Mouse (Mus musculus): ENCODE data around the gene Tnn. TPM values are rescaled to one million over a fixed set of nuclear protein-coding genes. Genes with fewer than 3 reads are reported as not detected.
A peak's percentile ranks its signal among the peaks of the same experiment; 100 is the strongest.

The Tnn gene
- polyA plus RNA-seq, 1 experiment from 2014 or later, result 0.03 TPM

GRCm38 (mm10) chr1:160145606-160146005, 7.8 kb downstream of the Tnn start:
- in situ Hi-C loops (cut with MboI; ENCODE audit: low pct_unique_long_range_greater_than_20kb), result no loop called here
- ChIA-PET CTCF (no interaction called here), POLR2A (interaction anchor here (0.6 kb wide), 1 partner anchor 443 kb away, joined by 3 read pairs; no protein-coding TSS in a partner anchor)
- no peak for TF ChIP-seq CTCF (IDR thresholded peaks at IDR 0.05)
- ATAC-seq (no peak), DNase-seq (ENCODE audit: low read depth, low spot score) (no peak)
- H3K27me3 ChIP-seq, result peaks cover 11% of the 10 kb centered on the region

GRCm38 (mm10) chr1:160144343-160144742, 9.0 kb downstream of the Tnn start:
- no peak for DNase-seq (ENCODE audit: low read depth, low spot score)
- peaks cover 11% of the 10 kb centered on the region for H3K27me3 ChIP-seq
- in situ Hi-C loops (cut with MboI; ENCODE audit: low pct_unique_long_range_greater_than_20kb), result no loop called here
- no peak for TF ChIP-seq CTCF (IDR thresholded peaks at IDR 0.05)
- ChIA-PET CTCF (no interaction called here), POLR2A (no interaction called here)
- no peak for ATAC-seq

GRCm38 (mm10) chr1:160136362-160136890, 17.0 kb downstream of the Tnn start:
- in situ Hi-C loops (cut with MboI; ENCODE audit: low pct_unique_long_range_greater_than_20kb), result no loop called here
- ChIA-PET POLR2A (no interaction called here), CTCF (interaction anchor here (1.2 kb wide), 1 partner anchor 14 kb away, joined by 3 read pairs; no protein-coding TSS in a partner anchor)
- DNase-seq (ENCODE audit: low read depth, low spot score) (no peak), ATAC-seq (no peak)
- H3K27me3 ChIP-seq, result peaks cover 30% of the 10 kb centered on the region
- TF ChIP-seq CTCF (IDR thresholded peaks at IDR 0.05), result no peak

DNA sequence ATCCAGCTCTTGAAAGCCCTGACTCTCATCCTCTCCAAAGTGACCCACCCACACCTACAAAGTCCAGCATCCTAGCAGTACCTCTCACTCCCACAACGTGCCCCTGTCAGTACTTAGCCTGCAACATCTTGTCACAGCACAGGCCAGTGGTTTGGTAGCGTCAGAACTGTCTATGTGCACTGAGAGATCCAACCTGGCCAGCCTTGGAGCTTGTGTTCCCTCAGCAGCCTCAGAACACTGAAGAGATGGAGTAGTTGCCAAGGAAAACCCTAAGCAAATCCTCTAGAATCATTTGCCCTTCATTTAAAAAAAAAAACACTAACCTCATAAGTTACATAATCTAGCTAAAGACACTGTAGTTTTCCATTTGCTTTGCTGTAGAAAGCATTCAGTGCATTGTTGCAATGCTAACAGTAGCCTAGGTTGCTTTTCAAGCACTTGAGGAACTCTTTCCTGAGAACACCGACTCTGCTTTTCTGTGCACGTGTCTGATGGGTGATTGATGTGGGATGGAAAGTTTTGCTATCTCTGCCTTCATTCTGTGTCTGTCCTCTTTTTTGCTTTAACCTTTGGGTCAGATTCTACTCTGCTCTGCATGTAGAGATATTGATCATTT, 19.8 kb downstream of the Tnn start:
- no peak for DNase-seq (ENCODE audit: low read depth, low spot score)
- peaks cover 27% of the 10 kb centered on the region for H3K27me3 ChIP-seq
- in situ Hi-C loops (cut with MboI; ENCODE audit: low pct_unique_long_range_greater_than_20kb), result no loop called here
- ChIA-PET CTCF (no interaction called here), POLR2A (no interaction called here)
- no peak for ATAC-seq
- no peak for TF ChIP-seq CTCF (IDR thresholded peaks at IDR 0.05)

- ChIA-PET CTCF (no interaction called here), POLR2A (no interaction called here)
- in situ Hi-C loops (cut with MboI; ENCODE audit: low pct_unique_long_range_greater_than_20kb), result no loop called here
- H3K27me3 ChIP-seq, result no peaks in the 10 kb centered on the region
- ATAC-seq, result no peak
- TF ChIP-seq CTCF (IDR thresholded peaks at IDR 0.05), result no peak
- no peak for DNase-seq (ENCODE audit: low read depth, low spot score)
Measured at GRCm38 (mm10) chr1:160123957-160124356, 29.4 kb downstream of the Tnn start.

GRCm38 (mm10) chr1:160108604-160109003, 44.8 kb downstream of the Tnn start:
- H3K27me3 ChIP-seq, result no peaks in the 10 kb centered on the region
- CTCF ChIA-PET, result no interaction called here
- TF ChIP-seq CTCF (IDR thresholded peaks at IDR 0.05), result no peak
- DNase-seq (ENCODE audit: low read depth, low spot score) (no peak), ATAC-seq (no peak)
- POLR2A ChIA-PET, result no interaction called here
- in situ Hi-C loops (cut with MboI; ENCODE audit: low pct_unique_long_range_greater_than_20kb), result no loop called here

DNA sequence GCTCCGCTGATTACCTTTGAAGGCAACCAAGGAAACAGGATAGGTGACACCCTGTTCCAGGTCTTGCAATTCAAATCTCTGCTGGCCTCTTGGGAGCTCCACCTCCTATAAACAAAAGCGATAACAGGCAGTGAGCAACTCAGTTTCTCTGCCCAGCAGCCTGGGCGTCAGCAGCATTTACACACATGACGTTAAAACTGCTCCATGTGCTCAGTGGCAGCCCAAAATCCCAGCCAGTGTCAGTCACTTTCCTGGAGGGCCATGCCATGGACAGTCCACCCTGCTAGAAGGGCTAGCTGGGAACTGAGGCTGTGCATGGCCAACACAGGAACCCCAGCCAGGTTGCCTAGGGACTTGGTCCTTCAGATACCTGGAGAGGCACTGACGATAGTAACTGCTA, 48.0 kb downstream of the Tnn start:
- ChIA-PET CTCF (no interaction called here), POLR2A (no interaction called here)
- DNase-seq (ENCODE audit: low read depth, low spot score), result no peak
- TF ChIP-seq CTCF (IDR thresholded peaks at IDR 0.05), result no peak
- in situ Hi-C loops (cut with MboI; ENCODE audit: low pct_unique_long_range_greater_than_20kb), result no loop called here
- no peaks in the 10 kb centered on the region for H3K27me3 ChIP-seq
- ATAC-seq, result no peak

GRCm38 (mm10) chr1:160100996-160101395, 52.4 kb downstream of the Tnn start:
- ChIA-PET CTCF (interaction anchor here (1.1 to 1.2 kb wide), 2 partner anchors 12 to 81 kb away, joined by 3 read pairs; no protein-coding TSS in a partner anchor), POLR2A (no interaction called here)
- peak; percentile 89 for ATAC-seq
- no peaks in the 10 kb centered on the region for H3K27me3 ChIP-seq
- in situ Hi-C loops (cut with MboI; ENCODE audit: low pct_unique_long_range_greater_than_20kb), result loop anchor here (5.0 kb wide), 1 partner anchor 76 kb away; no protein-coding TSS in a partner anchor
- DNase-seq (ENCODE audit: low read depth, low spot score), result peak; percentile 60
- TF ChIP-seq CTCF (IDR thresholded peaks at IDR 0.05), result no peak

- ATAC-seq, result no peak
- TF ChIP-seq CTCF (IDR thresholded peaks at IDR 0.05), result peak; percentile 50
- no peak for DNase-seq (ENCODE audit: low read depth, low spot score)
- ChIA-PET CTCF (interaction anchor here (1.2 to 1.3 kb wide), 2 partner anchors 9 to 29 kb away, joined by 3 to 4 read pairs; no protein-coding TSS in a partner anchor), POLR2A (no interaction called here)
- no peaks in the 10 kb centered on the region for H3K27me3 ChIP-seq
- in situ Hi-C loops (cut with MboI; ENCODE audit: low pct_unique_long_range_greater_than_20kb), result loop anchor here (5.0 kb wide), 1 partner anchor 78 kb away; no protein-coding TSS in a partner anchor
Measured at GRCm38 (mm10) chr1:160099659-160100302, 53.6 kb downstream of the Tnn start.

- ChIA-PET CTCF (no interaction called here), POLR2A (no interaction called here)
- no peak for DNase-seq (ENCODE audit: low read depth, low spot score)
- no peak for TF ChIP-seq CTCF (IDR thresholded peaks at IDR 0.05)
- in situ Hi-C loops (cut with MboI; ENCODE audit: low pct_unique_long_range_greater_than_20kb), result loop anchor here (10.0 kb wide), 1 partner anchor 692 kb away; no protein-coding TSS in a partner anchor
- no peak for ATAC-seq
- no peaks in the 10 kb centered on the region for H3K27me3 ChIP-seq
Measured at GRCm38 (mm10) chr1:160086651-160087050, 66.7 kb downstream of the Tnn start.

DNA sequence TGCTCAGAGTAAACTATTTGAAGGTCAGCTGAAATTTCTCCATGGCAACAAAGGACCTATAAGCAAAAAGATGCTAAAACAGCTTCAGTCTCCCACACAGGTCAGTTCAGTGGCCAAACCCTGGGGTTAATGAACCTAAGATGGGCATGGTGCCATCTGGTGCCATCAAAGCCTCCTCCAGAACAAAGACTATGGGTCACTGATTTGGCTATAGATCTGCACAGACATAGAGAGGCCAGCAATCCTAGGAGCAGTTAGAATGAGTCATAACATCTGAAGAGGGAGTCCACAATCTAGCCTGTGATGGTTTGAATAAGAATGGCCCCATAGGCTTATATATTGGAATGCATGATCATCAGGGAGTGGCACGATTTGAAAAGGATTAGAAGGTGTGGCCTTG, 69.1 kb downstream of the Tnn start:
- no peak for ATAC-seq

More for the DNA sequence above, 69.1 kb downstream of the Tnn start:
- TF ChIP-seq CTCF (IDR thresholded peaks at IDR 0.05), result no peak
- in situ Hi-C loops (cut with MboI; ENCODE audit: low pct_unique_long_range_greater_than_20kb), result loop anchor here (10.0 kb wide), 1 partner anchor 689 kb away; no protein-coding TSS in a partner anchor
- H3K27me3 ChIP-seq, result no peaks in the 10 kb centered on the region
- DNase-seq (ENCODE audit: low read depth, low spot score), result no peak
- POLR2A ChIA-PET, result no interaction called here
- CTCF ChIA-PET, result interaction anchor here (1.1 kb wide), 1 partner anchor 104 kb away, joined by 3 read pairs; no protein-coding TSS in a partner anchor
